Mouse (Mus musculus): Measurements from ENCODE around the gene Skap1. TPM values are rescaled to one million over a fixed set of nuclear protein-coding genes. Genes with fewer than 3 reads are reported as not detected.
"Not testable (repeated sequence)": the region's sequence is repeated elsewhere in the genome, so short reads cannot be mapped to it uniquely, and the experiment has no call there.

The Skap1 gene
- polyA plus RNA-seq, 1 experiment, result 1.5 TPM

DNA sequence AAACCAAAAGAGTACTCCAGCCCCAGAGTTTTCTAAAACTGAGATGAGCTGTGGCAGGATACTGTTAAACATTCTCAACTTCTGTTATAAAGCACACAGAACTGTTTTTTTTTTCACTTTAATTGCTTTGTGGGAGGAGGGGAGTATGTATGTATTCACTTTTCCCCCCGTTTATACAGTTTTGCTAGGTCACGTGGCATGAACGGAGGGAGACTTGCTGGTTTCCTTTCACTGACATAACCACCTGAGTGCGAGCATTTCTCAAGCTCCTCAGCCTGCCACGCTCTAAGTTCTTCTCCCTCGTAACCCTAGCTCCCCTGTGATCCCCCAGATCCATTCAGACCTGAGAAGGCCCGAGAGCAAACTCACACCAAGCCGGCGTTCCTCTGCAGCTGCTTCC, 308.0 kb downstream of the Skap1 start:
- WGBS, result 85% methylated on average over 9 of the region's 9 CpGs

GRCm38 (mm10) chr11:96774536-96774935, 310.1 kb downstream of the Skap1 start:
- Histone ChIP-seq H3K4me1 (ENCODE audit: control insufficient read depth, insufficient read depth, low read length) (no peaks in the 10 kb centered on the region; the same call in 1 of the 2 replicates), H3K4me3 (replicated peaks; ENCODE audit: insufficient read depth, low read depth, low read length) (no peak overlapping the region), H3K27me3 (ENCODE audit: control insufficient read depth, insufficient read depth, low read length) (no peaks in the 10 kb centered on the region), H3K27ac (ENCODE audit: insufficient read depth, low read length) (no peak overlapping the region)
- no peak for TF ChIP-seq POLR2A (IDR thresholded peaks at IDR 0.05; ENCODE audit: borderline replicate concordance, insufficient read depth, low read length)
- TF ChIP-seq CTCF (IDR thresholded peaks at IDR 0.05; ENCODE audit: borderline replicate concordance, insufficient read depth, low read depth, low read length), result no peak
- no peak for DNase-seq
- WGBS, result 78% methylated on average over 3 of the region's 3 CpGs

More for the DNA sequence above, 308.0 kb downstream of the Skap1 start:
- Histone ChIP-seq H3K4me3 (replicated peaks; ENCODE audit: insufficient read depth, low read depth, low read length) (no peak overlapping the region), H3K27ac (ENCODE audit: insufficient read depth, low read length) (no peak overlapping the region), H3K4me1 (ENCODE audit: control insufficient read depth, insufficient read depth, low read length) (no peaks in the 10 kb centered on the region; the same call in 1 of the 2 replicates), H3K27me3 (ENCODE audit: control insufficient read depth, insufficient read depth, low read length) (no peaks in the 10 kb centered on the region)
- TF ChIP-seq CTCF (IDR thresholded peaks at IDR 0.05; ENCODE audit: borderline replicate concordance, insufficient read depth, low read depth, low read length), result no peak
- TF ChIP-seq POLR2A (IDR thresholded peaks at IDR 0.05; ENCODE audit: borderline replicate concordance, insufficient read depth, low read length), result no peak
- no peak for DNase-seq

DNA sequence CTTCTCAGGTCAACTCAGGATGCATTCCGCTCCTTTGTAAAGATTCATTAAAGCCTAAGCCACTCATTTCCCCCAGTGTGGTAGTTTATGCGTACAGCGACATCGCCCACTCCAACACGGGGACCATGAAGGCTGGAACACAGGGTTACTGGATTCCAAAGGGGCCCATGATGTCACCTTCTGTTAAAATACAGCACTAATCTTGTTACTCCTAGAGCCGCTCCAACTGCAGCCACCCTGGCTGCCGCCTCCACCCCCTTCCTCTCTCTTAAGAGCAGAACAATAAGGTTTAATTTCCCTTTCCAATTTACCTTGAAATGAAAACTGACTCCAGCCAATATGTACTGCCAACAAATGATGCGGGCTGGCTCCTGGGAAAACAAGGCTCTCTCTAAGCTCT, 310.7 kb downstream of the Skap1 start:
- Histone ChIP-seq H3K4me1 (ENCODE audit: control insufficient read depth, insufficient read depth, low read length) (no peaks in the 10 kb centered on the region; the same call in 1 of the 2 replicates), H3K4me3 (replicated peaks; ENCODE audit: insufficient read depth, low read depth, low read length) (no peak overlapping the region), H3K27ac (ENCODE audit: insufficient read depth, low read length) (no peak overlapping the region), H3K27me3 (ENCODE audit: control insufficient read depth, insufficient read depth, low read length) (no peaks in the 10 kb centered on the region)
- WGBS, result 62% methylated on average over 8 of the region's 8 CpGs
- TF ChIP-seq CTCF (IDR thresholded peaks at IDR 0.05; ENCODE audit: borderline replicate concordance, insufficient read depth, low read depth, low read length), result no peak
- no peak for TF ChIP-seq POLR2A (IDR thresholded peaks at IDR 0.05; ENCODE audit: borderline replicate concordance, insufficient read depth, low read length)
- no peak for DNase-seq

DNA sequence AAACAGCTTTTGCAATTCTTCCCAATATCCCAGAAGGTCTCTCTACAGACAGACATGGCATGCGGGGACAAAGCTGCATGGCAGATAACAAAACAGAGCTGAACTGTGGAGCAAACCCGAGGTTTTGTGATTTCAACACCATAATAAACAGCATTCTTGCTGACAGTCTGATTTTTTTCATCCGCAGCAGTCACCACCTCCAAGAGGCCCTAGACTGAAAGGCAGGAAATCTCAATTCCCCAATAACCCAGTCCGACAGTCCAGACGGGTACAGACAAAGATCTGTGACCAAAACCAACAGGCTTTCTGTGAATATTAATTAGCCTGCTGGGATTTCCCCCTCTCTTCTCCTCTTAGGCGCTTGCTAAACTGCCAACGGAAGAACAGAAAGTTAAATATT, 311.3 kb downstream of the Skap1 start:
- H3K27ac ChIP-seq (ENCODE audit: insufficient read depth, low read length), result no peak overlapping the region
- WGBS, result 40% methylated on average over 7 of the region's 7 CpGs
- DNase-seq, result no peak
- H3K4me3 ChIP-seq (replicated peaks; ENCODE audit: insufficient read depth, low read depth, low read length), result no peak overlapping the region
- H3K27me3 ChIP-seq (ENCODE audit: control insufficient read depth, insufficient read depth, low read length), result no peaks in the 10 kb centered on the region
- H3K4me1 ChIP-seq (ENCODE audit: control insufficient read depth, insufficient read depth, low read length), result no peaks in the 10 kb centered on the region; the same call in 1 of the 2 replicates
- TF ChIP-seq CTCF (IDR thresholded peaks at IDR 0.05; ENCODE audit: borderline replicate concordance, insufficient read depth, low read depth, low read length) (no peak), POLR2A (IDR thresholded peaks at IDR 0.05; ENCODE audit: borderline replicate concordance, insufficient read depth, low read length) (no peak)

DNA sequence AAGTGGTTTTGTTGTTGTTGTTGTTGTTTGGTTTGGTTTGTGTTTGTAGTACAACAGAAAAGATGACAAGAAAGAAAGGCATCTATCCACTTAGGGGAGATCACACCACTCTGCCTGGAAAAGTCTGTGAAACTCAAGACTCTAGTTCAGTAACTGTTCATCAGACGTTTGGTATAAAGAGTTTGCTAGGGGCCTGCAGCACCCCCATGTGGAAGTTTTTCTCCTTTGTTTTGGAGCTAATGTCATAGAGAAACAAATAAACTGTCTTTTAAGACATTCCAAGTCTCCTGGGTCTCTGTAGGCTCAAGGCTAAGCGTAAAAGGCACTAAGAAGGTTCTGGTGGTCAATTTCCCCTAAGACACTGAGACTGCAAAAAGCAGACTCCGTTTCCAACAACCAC, 311.7 kb downstream of the Skap1 start:
- Histone ChIP-seq H3K4me3 (replicated peaks; ENCODE audit: insufficient read depth, low read depth, low read length) (no peak overlapping the region), H3K4me1 (ENCODE audit: control insufficient read depth, insufficient read depth, low read length) (no peaks in the 10 kb centered on the region; the same call in 1 of the 2 replicates), H3K27ac (ENCODE audit: insufficient read depth, low read length) (no peak overlapping the region), H3K27me3 (ENCODE audit: control insufficient read depth, insufficient read depth, low read length) (no peaks in the 10 kb centered on the region)
- no peak for DNase-seq
- no peak for TF ChIP-seq CTCF (IDR thresholded peaks at IDR 0.05; ENCODE audit: borderline replicate concordance, insufficient read depth, low read depth, low read length)
- TF ChIP-seq POLR2A (IDR thresholded peaks at IDR 0.05; ENCODE audit: borderline replicate concordance, insufficient read depth, low read length), result no peak
- WGBS, result 31% methylated on average over 3 of the region's 3 CpGs

GRCm38 (mm10) chr11:96776968-96777962, 312.9 kb downstream of the Skap1 start, which contains the start of gene Snx11:
TSS of gene Snx11 (minus strand) at chr11:96777559.
- peak; percentile 100 for DNase-seq
- Histone ChIP-seq H3K27ac (ENCODE audit: insufficient read depth, low read length) (no peak within 1 kb of the TSS), H3K4me3 (replicated peaks; ENCODE audit: insufficient read depth, low read depth, low read length) (peak within 1 kb of the TSS; percentile 70), H3K4me1 (ENCODE audit: control insufficient read depth, insufficient read depth, low read length) (no peaks in the 10 kb centered on the region; the same call in 1 of the 2 replicates), H3K27me3 (ENCODE audit: control insufficient read depth, insufficient read depth, low read length) (no peaks in the 10 kb centered on the region)
- TF ChIP-seq POLR2A (IDR thresholded peaks at IDR 0.05; ENCODE audit: borderline replicate concordance, insufficient read depth, low read length) (peak; percentile 52; the same call in 1 of the 2 replicates), CTCF (IDR thresholded peaks at IDR 0.05; ENCODE audit: borderline replicate concordance, insufficient read depth, low read depth, low read length) (peak; percentile 53; the same call in 1 of the 2 replicates)
- WGBS, result 1% methylated on average over 59 of the region's 59 CpGs

- not testable (repeated sequence) for H3K27me3 ChIP-seq (ENCODE audit: control insufficient read depth, insufficient read depth, low read length); DNase-seq; H3K27ac ChIP-seq (ENCODE audit: insufficient read depth, low read length); H3K4me1 ChIP-seq (ENCODE audit: control insufficient read depth, insufficient read depth, low read length)
- H3K4me3 ChIP-seq (replicated peaks; ENCODE audit: insufficient read depth, low read depth, low read length), result peak overlapping the region; percentile 70
- WGBS, result 71% methylated on average over 10 of the region's 10 CpGs
Observed at GRCm38 (mm10) chr11:96778061-96778627, 313.8 kb downstream of the Skap1 start.
